Mouse (Mus musculus) frontal cortex, postnatal 10 days (tissue): ENCODE results near the gene Tmem247.

Experiments
- DNase-seq, 2 experiments: peaks; one replicate each; pipeline ENCODE4 v3.0.0; 2022; ENCODE audit warnings: low spot score in 2 of 2, mixed read lengths in 1 of 2

Gene Tmem247

GRCm38 (mm10) chr17:86913003-86913607 is 4.0 kb upstream of the Tmem247 start:
- DNase-seq: peak in 1 of 2 experiments; percentile 4

GRCm38 (mm10) chr17:86915540-86915939 is 1.6 kb upstream of the Tmem247 start:
- no peak for DNase-seq

GRCm38 (mm10) chr17:86918786-86919185 is 1.6 kb downstream of the Tmem247 start:
- DNase-seq: no peak

- no peak for DNase-seq
Observed at GRCm38 (mm10) chr17:86919729-86920128, 2.6 kb downstream of the Tmem247 start.

GRCm38 (mm10) chr17:86924679-86925078 is 7.5 kb downstream of the Tmem247 start:
- DNase-seq: no peak

GRCm38 (mm10) chr17:86926836-86927235 is 9.7 kb downstream of the Tmem247 start:
- DNase-seq: no peak

- no peak for DNase-seq
Observed at GRCm38 (mm10) chr17:86929355-86929754, 12.2 kb downstream of the Tmem247 start.

GRCm38 (mm10) chr17:86929981-86930380 is 12.8 kb downstream of the Tmem247 start:
- no peak for DNase-seq

GRCm38 (mm10) chr17:86932896-86933295 is 15.7 kb downstream of the Tmem247 start:
- DNase-seq: no peak

GRCm38 (mm10) chr17:86937064-86937463 is 19.9 kb downstream of the Tmem247 start:
- DNase-seq: no peak

GRCm38 (mm10) chr17:86937497-86938155 is 20.5 kb downstream of the Tmem247 start:
- DNase-seq: peak; percentile 58 to 65

GRCm38 (mm10) chr17:86938683-86939082 is 21.5 kb downstream of the Tmem247 start:
- no peak for DNase-seq

GRCm38 (mm10) chr17:86942112-86942511 is 25.0 kb downstream of the Tmem247 start:
- DNase-seq: no peak

- DNase-seq: no peak
Observed at GRCm38 (mm10) chr17:86943158-86943557, 26.0 kb downstream of the Tmem247 start.

GRCm38 (mm10) chr17:86946078-86946477 is 28.9 kb downstream of the Tmem247 start:
- no peak for DNase-seq

GRCm38 (mm10) chr17:86947840-86948796 is 31.0 kb downstream of the Tmem247 start, which contains the start of gene Atp6v1e2:
Gene Atp6v1e2 (minus strand): TSS chr17:86947897.
- no peak for DNase-seq

GRCm38 (mm10) chr17:86948801-86949200 is 31.7 kb downstream of the Tmem247 start:
- no peak for DNase-seq

GRCm38 (mm10) chr17:86957239-86957638 is 40.1 kb downstream of the Tmem247 start:
- DNase-seq: no peak

- DNase-seq: no peak
Observed at GRCm38 (mm10) chr17:86957968-86958367, 40.8 kb downstream of the Tmem247 start.

- DNase-seq: peak in 1 of 2 experiments; percentile 42
Observed at GRCm38 (mm10) chr17:86961301-86961841, 44.2 kb downstream of the Tmem247 start.

- peak; percentile 78 to 84 for DNase-seq
Observed at GRCm38 (mm10) chr17:86962297-86962893, 45.2 kb downstream of the Tmem247 start.
